Mouse (Mus musculus) A20 (cell line): ENCODE results near the gene Mpc2.

Source experiments
- DNase-seq: peaks from one replicate; pipeline ENCODE4 v3.0.0-alpha.2; 2011; ENCODE audit warnings: low read depth, low spot score

Gene Mpc2

DNA sequence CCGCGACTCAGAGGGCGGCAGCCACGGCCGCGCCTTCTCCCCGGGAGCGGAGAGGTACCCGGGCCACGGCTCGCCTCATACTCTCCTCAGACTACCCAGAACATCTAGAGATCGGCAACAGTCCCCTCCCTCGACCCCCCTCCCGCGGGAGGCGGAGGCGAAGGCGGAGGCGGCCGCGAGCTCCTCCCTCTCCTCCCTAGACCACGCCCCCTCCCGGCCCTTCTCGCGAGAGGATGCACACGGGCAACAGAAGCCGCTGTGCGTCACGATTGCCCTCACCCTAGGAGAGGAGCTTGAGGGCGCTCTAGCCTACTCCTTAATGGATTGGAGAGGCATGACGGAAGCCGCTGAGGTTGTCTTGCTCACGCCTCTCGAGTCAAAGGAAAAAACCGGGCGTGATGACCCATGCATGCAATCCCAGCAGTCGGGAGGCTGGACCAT is at the start of gene Mpc2, which contains the start of gene Dcaf6:
Mpc2 (plus strand) TSS at position 278 of the 441 bp plus-strand sequence.
Dcaf6 (minus strand) TSS at position 116 of the 441 bp plus-strand sequence.
- DNase-seq = peak; percentile 99

DNA sequence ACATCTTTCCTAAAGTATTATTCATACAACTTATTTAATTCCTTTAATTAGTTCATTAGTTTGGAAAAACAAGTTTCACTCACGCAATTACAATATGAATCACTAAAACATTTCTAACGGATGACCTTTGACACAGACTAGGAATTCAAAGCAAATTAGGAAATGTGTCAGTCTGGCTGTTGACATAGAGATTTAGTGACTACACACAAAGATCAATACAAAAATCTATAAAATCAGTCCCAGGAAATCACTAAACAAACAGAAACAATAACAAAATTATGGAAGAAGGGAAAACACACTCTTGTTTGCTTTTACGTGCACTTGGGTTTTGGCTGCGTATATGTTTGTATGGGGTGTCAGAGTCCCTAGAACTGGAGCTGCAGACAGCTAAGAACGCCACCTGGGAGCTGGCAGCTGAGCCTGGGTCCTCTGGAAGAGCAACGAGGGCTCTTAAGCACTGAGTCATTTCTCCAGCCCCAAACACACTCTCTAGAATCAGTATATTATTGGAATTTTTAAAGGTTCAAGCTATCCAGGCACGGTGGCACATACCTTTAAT is 39.0 kb upstream of the Mpc2 start:
- no peak for DNase-seq

DNA sequence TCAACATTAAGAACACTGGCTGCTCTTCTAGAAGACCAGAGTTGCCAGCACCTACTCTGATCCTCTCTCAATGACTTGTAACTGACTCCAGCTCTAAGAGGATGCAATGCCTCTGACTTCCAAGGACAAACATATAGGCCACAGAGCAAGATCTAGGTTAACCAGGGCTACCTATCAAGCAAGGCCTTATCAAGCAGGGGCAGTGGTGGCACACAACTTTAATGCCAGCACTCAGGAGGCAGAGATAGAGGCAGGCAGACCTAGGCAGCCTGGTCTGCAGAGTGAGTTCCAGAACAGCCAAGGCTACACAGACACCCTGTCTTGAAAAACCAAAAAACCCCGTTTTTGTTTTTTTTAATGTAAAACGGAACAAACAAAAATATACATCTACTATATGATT is 34.2 kb upstream of the Mpc2 start:
- no peak for DNase-seq

DNA sequence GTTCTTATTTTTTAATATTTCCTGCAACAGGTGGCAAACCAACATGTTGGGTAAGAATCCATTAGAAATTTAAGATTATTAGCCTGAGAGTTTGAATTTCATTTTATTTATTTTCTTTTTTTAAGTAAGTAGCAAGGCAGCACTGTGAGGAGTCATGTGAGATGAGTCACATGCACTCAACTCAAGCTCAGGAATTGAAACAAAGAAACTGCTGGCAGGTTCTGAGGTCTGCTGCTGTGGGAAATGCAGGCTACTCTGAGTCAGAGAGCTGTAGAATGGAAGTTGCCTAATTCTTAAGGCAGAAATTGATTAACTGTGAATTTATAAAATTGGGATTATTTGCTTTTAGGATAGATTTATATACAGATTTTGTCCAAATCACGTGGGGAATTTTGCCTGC is 27.6 kb upstream of the Mpc2 start:
- DNase-seq = no peak

DNA sequence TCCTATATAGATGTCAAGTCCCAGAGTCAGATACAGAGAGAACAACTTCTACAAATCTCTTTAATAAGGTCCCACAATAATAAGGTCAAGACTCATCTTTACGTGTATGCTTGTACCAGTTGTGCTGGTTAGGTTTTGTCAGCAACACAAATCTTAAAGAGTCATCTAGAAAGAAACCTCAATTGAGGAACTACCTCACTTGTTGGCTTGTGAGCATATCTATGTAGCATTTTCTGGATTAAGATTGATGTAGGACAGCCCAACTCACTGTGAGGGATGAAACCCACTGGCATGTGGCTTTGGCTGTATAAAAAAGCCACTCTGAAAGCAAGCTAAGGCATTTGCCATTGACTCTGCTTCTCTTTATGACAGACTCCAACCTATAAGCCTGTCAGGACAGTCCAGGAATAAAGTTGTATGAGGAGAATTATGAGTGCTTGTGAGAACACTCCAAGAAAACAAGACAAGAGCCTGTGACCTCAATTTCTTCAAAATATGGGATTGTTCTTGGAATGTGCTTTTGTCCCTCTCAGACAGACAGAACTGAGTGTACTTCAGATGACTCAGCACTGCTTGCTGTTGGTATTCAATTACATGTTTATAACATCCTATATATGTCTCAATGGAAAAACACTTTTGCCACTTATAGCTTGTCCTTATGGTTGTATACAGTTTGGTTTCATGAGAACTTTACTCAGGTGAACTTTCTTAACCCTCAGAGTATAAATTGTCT is 22.0 kb upstream of the Mpc2 start:
- DNase-seq = peak; percentile 20

DNA sequence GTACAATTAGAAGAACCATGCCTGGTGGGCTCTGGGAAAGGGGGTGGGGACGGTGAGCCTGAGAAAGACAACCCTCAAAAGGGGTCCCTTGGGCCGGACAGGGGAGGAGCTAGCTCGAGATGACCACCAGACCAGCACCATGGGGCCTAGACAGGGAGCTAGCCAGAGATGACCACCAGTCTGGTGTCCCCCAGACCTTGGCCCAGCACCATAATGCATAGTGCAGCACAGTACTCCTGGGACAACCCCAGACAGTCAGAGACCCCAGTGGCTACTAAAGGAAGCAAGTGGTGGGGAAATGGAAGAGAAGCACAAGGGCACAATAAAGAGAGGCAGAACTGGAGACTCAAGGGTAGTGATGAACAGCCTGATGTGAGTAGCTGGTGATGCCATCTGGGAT is 19.6 kb upstream of the Mpc2 start:
- no peak for DNase-seq

DNA sequence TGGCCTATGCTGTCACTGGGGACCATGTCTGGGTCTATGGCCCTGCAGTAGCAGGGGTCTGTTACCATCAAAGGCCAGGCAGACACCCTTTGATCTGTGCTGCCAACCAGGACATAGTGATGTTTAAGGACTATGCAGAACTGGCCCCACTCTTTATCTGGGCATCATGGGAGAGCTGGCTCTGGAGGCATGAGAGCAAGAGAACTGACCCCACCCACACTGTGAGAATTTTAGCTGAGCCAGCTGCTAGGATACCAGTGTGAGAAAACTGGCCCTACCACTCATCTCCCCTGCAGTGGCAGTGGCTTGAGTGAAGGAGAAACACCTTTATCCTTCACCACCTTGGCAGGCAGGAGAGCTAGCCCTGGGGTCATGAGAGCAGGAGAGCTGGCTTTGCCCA is 19.2 kb upstream of the Mpc2 start:
- DNase-seq = no peak

DNA sequence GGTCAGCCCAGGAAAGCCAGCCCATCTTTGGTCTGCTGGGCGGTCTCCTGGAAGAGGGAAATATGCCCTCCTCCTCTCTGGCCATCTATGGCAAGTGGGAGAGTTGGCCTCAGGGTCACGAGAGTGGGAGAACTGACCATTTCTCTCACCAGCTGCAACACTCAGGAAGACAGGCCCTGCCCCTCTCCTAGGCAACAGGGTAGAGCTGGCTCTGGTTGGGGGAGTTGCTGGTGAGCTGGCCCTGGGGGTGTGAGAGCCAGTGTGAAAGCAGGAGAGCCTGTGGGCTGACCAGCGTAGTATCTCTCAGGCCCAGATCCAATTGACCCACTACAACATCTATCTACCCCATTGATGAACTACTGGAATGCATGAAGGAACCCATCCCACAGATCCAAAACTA is 18.7 kb upstream of the Mpc2 start:
- DNase-seq = no peak

DNA sequence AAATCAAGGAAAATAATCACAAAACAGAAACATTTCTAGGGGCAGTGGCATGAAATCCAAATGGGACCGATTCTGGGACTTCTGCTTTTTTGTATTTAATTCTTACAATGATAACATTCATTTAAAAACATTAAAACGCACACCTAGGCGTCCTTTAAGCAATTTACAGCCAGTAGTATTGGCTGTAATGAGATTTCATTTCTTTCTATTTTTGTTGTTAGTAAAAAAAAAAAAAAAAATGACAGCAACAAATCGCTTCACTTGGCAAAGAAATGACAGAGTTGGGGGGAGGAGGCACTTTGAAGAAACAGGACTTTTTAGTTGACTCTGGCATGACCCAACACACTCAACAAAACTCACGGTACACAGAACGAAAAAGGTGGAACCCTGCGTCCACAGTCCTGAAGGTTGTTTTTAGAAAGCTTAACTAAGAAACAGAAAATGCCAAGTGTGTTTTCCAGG is 1.4 kb upstream of the Mpc2 start:
- no peak for DNase-seq

DNA sequence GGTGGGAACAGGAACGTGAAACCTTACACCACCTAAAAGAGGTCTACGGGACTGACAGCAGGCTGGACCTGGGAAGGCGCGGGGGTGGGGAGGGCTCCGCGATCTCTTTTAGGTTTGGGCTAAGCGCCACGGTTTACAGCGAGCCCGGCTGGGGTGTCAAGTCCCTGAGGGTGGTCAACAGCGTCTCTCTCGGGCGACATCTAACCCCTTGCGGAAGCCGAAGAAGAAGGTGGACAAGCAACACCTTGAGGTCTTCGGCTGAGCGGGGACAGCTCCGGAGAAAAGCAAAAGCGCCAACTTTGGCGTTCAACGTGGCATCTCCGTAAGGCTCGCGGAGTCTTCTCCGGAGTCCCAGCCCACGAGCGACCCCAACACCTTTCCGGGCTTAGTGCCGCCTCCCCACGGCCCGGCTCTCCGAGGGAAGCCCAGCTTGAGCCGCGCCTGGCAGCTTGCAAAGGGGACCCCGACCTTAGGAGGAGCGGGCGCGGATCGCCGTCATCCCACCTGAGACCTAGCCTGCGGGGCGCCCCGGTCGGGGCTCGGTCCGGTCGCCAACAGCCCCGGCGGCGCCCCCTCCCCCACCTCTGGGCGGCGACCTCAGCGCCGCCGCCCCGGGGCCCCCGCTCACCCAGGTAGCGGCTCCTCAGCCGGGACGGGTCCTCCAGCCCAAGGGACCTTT is 795 bp upstream of the Mpc2 start:
- DNase-seq = peak; percentile 78

DNA sequence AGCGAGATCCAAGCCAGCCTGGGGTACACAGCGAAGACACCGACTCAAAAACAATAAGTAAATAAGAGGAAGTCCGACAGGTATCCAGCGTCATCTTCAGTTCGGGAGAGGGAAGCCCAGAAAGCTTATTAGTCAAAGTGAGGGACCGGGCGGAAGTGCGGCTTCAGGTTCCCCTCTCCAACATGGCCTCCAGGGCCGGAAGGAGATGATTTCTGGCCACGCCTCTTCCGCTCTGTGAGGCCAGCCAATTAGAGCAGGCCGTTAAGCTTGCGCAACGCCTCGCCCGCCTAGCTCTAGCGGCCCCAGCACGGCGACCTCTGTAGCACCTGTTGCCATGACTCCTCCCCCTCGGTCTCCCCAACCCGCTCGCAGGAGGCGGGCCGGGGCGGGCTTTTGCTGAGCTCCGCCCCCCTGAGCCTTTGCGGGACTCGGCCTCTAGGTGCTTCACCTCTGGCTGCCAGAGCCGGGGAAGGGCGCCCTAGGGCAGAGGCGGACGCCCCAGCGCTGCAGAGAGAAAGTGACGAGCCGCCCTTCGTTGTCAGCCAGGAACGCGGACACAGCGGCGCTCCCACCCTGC is 452 bp downstream of the Mpc2 start:
- DNase-seq = peak; percentile 100

DNA sequence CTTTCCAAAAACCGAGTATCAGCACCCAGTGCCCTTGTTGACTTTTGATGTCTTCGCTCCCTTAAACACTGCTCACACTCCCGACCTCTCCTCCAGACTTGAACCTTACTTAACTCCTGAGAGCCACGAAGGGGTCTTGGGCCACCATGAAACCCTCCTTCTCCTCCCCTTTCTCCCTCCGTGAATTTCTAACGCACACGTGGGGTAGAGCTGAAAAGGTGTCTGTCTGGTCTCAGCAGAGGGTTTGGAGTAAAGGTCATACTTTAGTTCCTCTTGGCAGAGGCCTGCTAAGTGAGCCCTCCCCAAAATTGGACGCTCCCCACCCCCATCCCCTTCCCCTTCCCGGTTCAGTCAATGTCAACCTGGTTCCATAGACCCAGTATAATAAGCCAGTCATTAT is 1.2 kb downstream of the Mpc2 start:
- peak; percentile 72 for DNase-seq

DNA sequence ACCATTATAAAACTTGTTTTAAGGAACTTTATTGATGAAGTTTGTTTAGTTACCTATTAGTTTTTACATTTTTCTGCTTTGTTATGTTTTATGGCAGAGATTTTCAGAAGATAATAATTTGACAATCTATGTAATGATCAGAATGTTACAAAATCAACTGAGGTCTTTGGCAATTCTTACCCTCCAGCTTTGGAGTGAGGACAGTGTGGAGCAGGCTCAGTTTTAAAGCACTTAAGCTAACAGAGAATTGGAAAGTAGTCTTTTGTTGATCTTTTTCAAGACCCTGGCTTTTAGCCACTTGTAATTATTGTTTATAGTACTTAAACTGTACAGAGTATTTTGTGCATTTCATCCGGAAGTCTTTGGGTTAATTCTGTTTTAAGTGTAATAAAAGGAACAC is 2.4 kb downstream of the Mpc2 start:
- DNase-seq = no peak

DNA sequence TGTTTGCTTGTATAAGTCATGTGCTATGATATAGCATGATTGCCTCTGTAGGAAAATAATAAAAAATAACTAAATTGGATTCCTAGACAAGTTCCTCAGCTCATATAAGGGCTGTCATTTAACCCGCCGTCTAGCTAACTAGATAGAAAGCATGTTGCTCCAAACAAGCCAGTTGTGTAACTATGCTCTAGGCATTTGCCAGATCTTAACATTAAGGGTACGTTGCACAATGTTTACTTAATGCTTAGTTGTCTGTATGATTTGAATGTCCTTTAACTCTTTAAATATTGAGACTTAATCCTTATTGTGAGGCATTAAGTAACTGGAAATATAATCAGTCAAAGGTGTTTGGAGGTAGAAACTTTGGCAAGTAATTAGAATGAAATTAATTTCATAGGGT is 4.1 kb downstream of the Mpc2 start:
- no peak for DNase-seq

DNA sequence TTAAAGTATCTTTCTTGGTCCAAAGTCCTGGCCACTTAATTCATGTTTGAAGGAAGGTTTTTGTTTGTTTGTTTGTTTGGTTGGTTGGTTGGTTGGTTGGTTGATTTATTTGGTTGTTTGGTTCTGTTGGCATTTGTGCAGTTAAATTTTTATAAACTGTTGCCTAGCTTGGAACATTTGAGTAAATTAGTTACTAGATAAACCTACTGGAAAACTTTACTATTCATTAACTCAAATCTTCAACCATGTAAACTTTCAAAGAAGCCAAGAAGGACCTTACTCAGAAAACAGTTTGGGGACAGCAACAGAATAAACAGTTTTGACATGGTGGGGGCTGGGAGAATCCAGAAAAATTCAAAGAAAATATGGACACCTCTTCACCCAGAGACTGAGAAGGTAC is 8.5 kb downstream of the Mpc2 start:
- no peak for DNase-seq

DNA sequence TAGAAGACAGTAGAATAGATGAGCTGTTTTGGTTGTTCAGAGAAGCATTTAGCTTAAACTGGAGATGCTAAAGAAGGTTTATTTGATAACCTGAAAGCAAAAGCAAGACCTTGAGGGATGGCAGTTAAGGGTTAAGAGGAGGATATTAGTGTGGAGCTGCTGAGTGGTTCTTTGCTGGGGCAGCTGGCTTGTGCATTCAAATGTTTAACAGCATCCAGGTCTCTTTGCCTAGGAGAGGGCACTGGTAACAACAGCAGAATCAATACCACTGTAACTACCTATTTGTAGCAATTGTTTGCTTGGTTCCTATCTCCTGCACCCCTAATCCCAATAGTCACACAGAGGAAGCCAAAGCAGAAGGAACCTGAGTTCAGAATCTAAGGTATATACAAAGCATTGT is 9.3 kb downstream of the Mpc2 start:
- no peak for DNase-seq

DNA sequence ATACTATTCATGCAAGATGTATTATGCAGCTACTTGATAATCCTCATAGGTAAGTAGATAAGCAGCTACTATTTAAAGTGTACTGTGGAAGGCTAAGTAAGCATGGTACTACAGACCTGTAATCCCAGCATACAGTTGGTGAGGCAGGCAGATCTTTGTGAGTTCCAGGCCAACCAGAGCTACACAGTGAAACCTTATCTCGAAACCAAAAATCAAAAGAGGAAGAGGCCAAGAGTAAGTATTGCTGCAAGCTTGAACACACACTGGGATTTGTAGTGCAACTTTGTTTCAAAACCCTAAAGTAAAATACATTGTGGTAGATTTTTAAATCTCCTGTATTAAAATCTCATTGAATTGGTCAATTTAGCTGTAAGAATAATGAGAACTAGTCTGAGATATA is 11.1 kb downstream of the Mpc2 start:
- peak; percentile 69 for DNase-seq

DNA sequence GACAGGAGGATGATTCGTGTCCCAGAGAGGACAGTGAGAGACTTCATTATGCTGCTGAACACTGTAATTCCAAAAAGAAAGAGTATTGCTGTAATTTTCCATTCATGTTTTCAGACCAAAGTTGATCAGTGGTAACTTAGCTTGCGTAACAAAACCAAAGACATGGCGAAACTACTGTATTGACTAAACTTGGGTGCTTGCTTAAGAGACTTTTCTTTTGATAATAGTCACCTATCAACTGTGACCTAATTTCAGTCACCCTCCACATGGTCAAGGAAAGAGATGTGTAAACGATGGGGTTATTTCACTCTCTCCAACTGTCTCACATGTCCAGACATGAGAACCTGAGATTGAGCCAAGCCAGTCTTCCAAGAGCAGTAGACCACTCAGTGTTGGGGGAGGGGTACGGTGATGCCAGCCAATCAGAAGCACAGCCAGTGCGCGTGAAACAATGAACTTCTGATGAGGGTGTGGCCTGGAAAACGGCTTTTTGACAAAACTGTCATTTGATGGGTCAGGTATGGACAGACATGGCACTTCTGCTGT is 24.3 kb downstream of the Mpc2 start, which contains the start of gene Adcy10:
Adcy10 (plus strand) TSS at position 496 of the 546 bp plus-strand sequence.
- DNase-seq = no peak

DNA sequence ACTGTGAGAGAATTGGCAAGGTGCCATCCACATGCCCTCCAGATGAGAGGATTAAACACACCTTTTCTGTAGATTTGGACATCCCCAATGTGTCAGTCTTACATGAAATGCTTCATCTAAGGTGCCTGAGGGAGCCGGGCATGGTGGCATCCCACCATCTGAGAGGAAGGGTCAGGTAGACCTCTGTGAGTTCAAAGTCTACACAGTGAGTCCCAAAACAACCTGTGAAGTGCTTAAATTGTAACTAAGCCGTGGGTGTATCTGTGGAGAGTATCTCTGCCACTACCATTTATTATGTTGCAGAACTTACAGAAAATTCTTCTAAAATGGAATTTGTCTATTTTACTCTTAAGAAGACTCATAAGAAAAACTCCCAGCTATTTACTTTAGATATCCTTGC is 25.7 kb downstream of the Mpc2 start:
- DNase-seq = no peak

DNA sequence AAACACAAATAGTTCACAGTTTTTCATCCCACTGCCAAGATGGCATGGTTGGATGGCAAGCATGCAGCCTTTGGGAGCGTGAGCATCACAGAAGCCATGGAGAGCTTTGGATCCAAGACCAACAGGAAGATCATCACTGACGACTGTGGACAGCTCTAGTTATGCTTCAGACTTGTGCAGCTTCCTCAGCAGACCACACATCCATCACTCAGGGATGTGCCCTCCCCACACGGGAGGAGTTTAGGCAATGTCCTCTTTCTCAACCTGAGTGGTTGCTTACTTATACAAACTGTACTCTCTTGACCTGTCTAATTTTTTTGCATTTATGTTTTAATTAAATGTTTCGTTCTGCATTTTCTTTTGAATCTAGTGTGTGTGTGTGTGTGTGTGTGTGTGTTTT is 28.8 kb downstream of the Mpc2 start:
- no peak for DNase-seq

DNA sequence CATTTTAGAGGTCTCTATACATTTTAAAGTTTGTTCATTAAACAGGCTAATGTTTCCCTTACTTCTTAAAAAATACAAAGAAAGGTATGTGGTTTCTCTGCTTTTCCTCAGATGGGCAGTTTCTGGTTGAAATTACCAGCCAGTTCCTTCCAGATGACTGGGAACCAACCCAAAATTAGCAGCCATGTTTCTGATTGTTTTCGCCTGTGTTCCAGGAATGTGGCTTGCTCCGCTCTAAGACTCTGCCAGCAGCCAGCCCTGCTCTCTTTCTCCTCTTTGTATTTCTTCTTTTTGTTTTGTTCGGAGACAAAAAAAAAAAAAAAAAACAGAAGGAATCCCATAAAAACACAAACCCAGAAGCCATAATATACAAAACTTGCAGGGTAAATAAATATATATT is 38.4 kb downstream of the Mpc2 start:
- DNase-seq = no peak
